Mouse (Mus musculus) cerebellum, adult (tissue): Measurements from ENCODE around the gene Map3k14.

ENCODE experiments used
- ATAC-seq: cut with Nextera tagmentation; 2 replicates; pipeline ENCODE4 v1.9.2; 2017; ENCODE audit warnings: mild to moderate bottlenecking, moderate library complexity, mixed read lengths; ENCODE audit not compliant: insufficient number of reproducible peaks, low FRiP score, low TSS enrichment

The Map3k14 gene

DNA sequence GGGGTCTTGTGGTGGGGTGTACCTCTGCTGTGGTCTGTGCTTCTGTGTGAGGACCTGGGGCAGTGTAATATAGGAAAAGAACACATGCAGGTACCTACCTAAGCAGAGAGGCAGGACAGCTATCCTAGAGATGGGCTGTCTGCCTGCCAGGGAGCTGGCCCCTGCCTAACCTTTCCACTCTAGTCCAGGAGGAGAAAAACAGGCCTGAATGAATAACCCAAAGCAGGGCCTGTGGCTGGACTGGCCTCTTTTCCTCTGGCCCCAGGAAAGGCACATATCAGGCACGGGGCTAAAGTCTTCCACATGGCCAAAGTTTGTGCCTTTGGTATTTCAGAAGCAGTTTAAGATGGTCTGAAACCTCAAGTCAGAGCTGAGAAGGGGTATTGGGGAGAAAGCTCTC, 86.8 kb downstream of the Map3k14 start:
- ATAC-seq: no peak

DNA sequence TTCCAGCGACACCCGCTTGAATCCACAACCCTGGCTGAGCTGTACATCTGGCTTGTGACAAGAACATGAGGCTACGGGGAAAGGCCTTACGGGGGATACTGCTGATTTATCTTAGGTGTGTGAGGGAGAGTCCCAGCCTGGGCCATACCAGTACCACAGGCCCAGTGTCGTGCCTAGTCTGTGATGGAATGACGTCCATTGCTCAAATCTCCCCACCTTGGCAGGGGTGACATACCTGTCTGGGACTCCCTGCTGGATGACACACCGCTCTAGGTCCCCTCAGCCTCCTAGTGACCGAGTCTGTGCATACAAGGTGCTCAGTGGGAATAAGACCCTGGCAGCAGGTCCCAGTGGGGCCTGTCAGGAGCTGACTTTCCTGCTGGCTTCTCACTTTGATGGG, 88.5 kb downstream of the Map3k14 start:
- ATAC-seq: no peak

DNA sequence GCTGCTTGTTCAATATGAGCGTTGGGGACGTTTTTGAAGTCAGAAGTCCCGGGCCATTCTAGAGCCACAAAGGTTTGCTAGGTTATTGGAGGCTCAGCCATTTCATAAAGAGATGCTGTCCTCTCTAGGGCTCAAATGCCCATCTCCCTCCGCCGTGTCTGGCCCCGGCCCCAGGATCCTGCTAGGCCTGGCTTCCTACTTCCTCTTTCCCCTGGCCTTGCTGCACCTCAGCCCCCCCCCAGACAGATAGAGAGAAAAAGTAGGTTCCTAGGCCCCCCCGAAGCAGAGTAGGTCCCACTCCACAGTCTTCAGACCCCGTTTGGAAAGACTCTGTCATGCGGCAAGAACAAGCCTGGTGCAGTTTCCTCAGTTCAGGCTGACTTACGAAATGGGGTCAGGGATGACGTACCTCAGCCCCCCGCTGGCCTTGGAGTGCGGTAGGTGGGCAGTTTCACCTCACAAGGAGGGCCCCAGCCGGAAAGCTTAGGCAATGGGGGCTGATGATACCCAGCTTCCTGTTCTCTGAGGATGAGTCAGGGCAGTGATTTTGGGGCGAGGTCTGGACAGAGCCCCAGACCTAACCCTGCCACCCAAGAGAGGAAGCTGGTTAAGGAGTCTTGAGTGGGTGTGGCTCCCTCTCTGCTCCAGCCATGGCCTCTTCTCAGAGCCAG, 89.3 kb downstream of the Map3k14 start:
- ATAC-seq: no peak

DNA sequence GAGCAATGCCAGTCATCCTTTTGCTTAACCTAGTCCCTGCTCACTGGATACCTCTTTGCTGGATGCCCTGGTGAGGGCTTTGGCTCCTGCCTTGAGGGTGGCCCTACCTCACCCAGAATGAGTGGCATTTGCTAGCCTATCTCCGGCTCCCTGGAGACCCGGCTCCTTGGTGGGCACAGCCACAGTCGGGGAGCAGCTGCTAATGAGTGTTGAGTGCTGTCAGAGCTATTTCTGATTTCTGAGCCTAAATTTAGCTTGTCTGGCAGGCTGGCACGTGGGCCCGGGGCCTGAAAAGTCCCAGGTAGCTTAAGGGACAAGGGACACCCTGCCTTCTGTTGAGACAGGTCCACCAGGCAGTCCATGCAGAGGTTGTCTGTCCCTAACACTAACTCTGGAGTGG, 90.1 kb downstream of the Map3k14 start:
- no peak for ATAC-seq

DNA sequence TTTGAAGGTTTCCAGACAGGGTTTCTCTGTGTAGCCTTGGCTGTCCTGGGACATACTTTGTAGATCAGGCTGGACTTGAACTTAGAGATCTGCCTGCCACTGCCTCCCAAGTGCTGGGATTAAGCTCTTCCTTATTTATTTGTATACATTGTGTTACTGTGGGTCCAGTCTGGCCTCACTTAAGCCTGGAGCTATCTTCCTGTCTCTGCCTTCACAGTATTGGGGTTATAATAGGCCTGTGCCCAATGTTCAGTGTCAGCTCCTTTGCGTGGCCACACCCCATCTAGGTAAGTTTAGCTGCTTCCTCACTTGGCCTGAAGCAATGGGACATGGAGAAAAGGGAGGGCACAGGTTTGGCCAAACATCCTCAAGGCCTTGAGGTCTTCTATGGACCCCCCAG, 90.8 kb downstream of the Map3k14 start:
- no peak for ATAC-seq

DNA sequence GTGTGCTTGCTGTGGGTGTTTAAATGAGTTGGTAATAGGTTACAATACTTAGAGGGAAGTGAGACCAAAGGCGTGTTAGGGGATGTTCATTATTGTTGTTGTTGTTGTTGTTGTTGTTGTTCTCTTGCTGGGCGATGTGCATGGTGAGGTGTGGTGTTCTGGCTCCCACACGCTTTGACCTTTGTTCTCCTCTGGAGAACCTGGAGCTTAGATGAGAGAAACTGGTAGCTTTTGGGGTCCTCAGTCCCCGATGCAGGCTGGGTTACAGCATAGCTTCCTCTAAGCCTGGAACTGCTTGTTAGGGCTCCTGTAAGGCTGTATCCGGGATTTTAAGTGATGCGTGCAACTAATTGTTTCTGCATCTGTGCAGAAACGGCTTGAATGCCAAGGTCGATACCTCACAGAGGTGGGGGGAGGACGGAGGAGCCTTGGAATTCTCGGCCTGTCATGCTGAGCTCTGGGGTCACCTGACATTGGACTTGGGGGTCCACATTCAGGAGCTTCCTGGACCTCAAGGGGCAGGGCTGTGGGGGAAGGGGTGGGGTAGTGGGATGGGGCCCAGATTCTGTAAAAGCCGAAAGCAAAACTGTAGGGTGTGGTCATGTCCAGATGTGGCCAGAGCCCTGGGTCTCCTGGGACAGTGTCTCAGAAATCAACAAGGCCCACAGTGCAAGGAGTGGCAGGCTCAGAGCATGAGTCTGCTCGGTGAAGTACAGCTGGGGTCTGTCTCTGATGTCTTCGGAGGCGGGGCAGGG, 91.4 kb downstream of the Map3k14 start:
- no peak for ATAC-seq

DNA sequence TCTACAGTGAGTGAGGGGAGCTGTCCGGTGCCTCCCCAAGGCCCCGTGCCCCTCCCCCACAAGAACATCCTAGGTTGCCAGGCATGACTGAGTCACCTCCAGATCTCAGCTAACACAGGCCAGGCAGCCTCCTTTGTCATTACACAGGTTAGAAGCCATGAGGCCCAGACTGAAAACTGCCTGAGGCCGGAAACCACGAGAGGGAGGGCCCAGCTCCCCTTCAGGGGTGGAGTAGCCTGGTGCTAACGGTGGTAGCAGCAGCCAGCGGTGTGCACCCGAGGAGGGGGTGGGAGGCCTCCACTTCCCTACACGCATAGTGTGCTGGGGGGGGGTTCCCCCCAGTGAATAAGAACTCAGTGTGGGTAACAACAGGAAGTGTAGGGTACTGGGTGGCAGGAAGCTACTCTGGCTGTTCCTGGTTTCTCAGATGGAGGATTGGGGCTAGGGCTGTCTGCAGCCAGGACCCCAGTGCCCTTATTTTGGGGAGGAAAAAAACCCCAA, 92.3 kb downstream of the Map3k14 start:
- no peak for ATAC-seq

DNA sequence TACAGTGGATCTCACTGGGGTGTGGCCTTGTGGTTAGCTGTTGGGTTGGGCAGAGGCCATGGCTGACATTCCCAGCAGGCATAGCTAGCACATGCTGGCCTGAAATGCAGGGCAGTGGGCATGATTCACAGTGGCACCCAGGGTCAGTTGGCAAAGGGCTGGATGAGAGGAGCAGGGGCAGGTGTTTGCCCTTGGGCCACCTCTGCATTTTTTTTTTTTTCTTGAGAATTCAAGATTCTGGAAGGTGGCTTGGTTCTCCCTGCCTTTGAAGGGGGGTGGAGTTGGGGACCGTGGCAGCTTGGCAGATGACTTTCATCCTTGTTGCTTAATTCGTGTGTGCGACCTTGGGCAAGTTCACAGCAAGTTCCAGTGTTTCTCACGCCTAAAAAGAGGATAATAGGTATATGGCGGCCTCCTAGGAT, 92.8 kb downstream of the Map3k14 start:
- no peak for ATAC-seq

DNA sequence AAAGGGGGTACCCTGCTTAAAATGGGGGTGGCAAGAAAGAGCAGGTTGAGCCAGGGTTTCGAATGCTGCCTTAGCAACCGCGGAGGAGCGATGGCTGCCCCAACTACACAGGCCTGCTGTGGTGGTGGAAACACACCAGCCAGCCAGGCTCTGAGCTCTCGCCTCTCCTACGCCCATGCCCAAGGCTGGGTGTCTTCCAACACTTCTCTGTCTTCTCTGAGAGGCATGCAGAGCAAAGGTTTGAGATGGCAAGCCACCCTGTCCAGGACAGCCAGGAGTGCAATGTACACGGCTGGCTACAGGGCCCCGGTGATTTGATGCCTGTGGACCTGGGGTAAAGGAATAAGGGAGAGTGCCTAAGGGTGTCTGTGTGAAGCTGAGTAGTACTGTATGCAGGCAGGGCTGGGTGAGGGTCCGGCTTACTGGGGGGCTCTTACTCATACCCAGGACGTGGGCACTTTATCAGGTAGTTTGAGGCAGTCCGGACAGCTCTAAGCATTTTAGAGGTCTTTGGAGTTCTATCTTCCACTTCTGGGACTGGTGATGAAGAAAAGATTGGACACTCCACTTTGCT, 93.4 kb downstream of the Map3k14 start:
- no peak for ATAC-seq

DNA sequence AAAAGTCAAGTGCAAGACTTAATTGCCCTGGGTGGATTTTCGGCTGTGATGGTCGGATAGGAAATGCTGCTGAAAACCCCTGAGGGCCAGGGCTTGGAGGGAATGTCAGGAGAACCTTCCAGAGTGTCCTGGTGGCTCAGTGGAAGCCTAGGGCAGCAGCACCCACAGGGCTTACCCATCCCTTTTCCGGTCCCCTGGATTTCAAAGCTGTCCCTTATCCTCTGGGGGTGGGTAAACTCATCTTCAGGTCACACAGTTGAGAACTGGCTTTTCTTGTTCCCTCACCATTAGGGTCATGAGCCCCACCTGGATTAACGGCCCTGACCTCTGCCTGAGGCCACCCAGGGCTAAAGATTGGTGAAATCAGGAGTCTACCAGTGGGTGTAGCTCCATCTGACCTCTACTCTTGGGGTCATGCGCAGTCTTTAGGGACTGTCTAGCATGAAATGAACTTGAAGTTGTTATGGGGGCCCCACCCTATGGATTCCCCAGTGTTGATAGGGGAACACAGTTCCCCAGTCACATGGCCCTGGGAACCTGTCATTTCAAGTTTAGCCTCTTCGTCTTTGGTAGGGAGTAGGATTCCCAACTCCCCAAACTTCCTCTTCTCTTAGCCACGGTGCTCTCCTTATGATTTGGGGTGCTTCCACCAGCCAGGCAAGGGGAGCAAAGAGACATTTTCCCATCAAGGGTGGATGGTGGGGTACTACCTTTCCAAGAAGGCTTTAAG, 94.1 kb downstream of the Map3k14 start:
- no peak for ATAC-seq

DNA sequence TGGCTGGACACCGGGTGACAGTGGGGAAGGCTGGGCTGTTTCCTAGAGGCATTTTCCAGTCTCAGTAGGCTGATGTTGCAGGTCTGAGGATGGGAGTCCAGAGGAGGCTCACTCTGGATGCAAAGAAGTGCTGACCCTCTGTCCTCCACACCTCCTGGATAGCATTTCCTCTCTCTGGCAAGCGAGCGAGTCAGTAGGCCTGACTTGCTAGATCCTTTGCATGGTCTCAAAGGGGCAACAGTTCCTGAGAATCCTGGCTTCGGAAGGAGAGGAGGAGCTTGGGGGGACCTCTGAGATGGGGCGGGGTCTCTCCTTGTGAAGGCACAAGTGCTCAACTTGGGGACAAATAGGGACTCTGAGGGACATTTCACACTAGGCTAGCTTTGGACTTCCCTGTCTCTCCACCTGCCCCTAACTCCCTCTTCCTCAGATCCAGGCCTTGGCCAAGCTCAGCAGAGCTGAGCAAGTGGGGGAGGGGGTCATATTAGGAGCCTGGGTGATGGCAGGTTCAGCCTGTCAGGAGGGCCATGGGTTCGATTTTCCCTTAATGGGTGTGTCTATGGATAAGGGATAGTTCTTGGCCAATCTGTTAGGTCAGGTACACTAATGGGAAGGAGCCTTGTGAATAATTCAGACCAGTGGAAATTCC, 94.8 kb downstream of the Map3k14 start:
- ATAC-seq: no peak

DNA sequence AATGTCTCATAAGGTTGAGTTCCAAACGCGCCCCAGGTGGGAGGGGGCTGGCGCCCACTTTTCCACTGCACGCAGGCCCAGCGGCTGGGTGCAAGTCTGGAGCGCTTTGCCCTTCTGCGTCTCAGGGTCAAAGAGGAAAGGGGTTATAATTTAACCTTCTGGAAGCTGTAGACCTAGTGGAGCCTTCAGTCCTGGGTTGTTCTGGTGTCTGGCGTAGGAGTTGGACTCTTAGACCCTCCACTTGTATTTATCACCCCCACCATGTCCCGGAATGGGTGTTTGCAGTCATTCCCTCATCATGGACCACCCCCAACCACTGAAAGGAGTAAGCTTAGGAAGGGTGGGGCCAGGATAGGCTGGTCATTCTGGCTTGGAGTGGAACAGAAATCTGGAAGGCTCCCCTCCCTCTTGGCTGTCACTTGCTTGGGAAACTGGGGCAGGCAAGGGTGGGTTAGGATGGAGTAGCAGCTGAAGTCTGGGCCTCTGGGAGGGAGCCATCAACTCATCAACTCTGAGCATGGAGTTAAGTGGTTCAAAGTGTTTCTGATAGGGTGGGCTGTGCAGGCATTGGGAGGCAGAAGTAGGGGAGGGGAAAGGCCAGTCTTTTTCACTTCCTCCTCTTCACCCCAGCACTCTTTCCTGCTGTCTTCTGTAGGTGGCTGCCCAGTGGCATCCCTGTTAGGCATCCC, 95.4 kb downstream of the Map3k14 start:
- no peak for ATAC-seq

DNA sequence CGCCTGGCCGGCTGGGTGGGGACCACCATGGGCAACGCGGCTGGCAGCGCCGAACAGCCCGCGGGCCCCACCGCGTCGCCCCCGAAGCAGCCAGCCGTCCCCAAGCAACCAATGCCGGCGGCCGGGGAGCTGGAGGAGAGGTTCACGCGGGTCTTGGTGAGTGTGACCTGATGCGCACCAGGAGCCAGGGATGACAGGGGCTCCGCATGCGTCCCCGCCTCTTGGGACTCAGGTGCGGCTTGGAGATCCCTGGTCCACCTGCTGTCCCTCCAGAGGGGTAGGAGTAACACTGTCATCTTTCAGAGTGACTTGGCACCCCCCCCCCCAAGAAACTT, 96.0 kb downstream of the Map3k14 start:
- no peak for ATAC-seq

DNA sequence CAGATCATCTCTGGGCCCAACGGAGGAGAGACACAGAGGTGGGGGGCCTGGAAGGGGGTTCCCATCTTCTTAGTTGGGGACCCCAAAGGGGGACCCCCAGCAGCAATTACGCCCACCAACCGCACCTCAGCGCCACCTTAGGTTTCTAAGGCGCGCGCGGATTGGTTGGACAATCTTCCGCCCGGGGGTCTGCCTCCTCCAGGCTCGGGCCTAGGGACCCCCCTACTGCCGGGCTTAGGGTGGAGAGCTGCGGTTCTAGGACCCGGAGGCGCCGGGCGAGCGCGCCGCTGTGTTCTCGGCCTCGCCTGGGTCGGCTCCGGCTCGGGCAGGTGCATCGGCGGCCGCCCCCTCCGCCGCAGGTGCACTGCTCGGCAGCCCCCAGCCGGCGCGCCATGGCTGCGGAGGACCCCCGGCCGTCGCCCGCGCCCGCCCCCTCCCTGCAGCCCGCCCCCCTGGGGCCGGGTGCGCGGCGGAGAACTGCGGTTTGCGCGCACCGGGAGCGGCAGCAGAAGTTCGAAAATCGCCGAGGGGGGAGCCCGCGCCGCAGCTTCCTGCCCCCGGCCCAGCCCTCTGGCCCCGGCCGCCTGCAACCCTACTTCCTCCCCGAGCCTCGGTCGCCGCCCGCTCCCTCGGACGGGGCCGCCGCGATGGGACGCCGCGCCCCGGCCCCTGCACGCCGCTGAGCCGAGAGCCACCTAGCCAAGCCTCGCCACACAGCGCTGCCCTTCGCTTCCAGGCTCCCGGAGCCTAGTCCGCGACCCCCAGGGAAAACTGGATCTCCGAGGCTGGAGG, 96.6 kb downstream of the Map3k14 start, which contains the start of gene Fmnl1:
Gene Fmnl1, plus strand, starts transcription at position 614 of the 792 bp plus-strand sequence.
- 0 out of 2 replicates have a peak, but pooled peaks have one; percentile 32 for ATAC-seq

DNA sequence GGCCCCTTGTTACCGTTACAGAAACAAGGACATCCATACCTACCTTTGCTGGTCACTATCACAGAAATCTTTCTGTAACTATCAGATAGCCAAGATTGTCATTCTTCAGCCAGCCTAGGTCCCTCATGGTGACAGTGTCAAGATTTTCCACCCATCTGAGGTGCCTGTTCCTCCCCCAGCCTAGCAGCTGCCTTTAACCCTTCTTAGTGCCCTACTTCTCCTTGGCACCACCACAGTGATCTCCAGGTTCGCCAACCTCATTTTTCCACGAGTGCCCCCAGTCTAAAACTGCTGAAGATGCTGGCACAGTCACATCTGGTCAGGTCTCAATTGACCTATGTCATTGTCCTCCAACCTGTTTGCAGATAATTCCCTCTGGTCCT, 97.2 kb downstream of the Map3k14 start:
- no peak for ATAC-seq
